Mouse (Mus musculus): ENCODE measurements around the gene Muc4. TPM values are rescaled to one million over a fixed set of nuclear protein-coding genes. Genes with fewer than 3 reads are reported as not detected.

The Muc4 gene
- total RNA-seq, 2 experiments from 2014 or later: not detected

- no peak for DNase-seq
Observed at GRCm38 (mm10) chr16:32807408-32808185, 71.9 kb downstream of the Muc4 start.

GRCm38 (mm10) chr16:32810321-32810720 is 74.6 kb downstream of the Muc4 start, which contains the start of gene Smbd1:
Gene Smbd1 (minus strand): TSS chr16:32810477.
- DNase-seq: no peak

- peak; percentile 69 to 79 for DNase-seq
Observed at GRCm38 (mm10) chr16:32812888-32813361, 77.2 kb downstream of the Muc4 start.

GRCm38 (mm10) chr16:32813362-32813761 is 77.7 kb downstream of the Muc4 start:
- DNase-seq: no peak

- no peak for DNase-seq
Observed at GRCm38 (mm10) chr16:32813771-32814170, 78.1 kb downstream of the Muc4 start.

- DNase-seq: peak in 1 of 2 experiments; percentile 4
Observed at GRCm38 (mm10) chr16:32814539-32814938, 78.9 kb downstream of the Muc4 start.

GRCm38 (mm10) chr16:32815160-32815605 is 79.5 kb downstream of the Muc4 start:
- DNase-seq: no peak

- no peak for DNase-seq
Observed at GRCm38 (mm10) chr16:32818036-32818435, 82.3 kb downstream of the Muc4 start.

GRCm38 (mm10) chr16:32818441-32818840 is 82.8 kb downstream of the Muc4 start:
- DNase-seq: no peak

GRCm38 (mm10) chr16:32821772-32822449 is 86.2 kb downstream of the Muc4 start:
- no peak for DNase-seq

- DNase-seq: no peak
Observed at GRCm38 (mm10) chr16:32822450-32822827, 86.8 kb downstream of the Muc4 start.

- no peak for DNase-seq
Observed at GRCm38 (mm10) chr16:32822881-32823280, 87.2 kb downstream of the Muc4 start.

GRCm38 (mm10) chr16:32823487-32823886 is 87.8 kb downstream of the Muc4 start:
- DNase-seq: no peak

- no peak for DNase-seq
Observed at GRCm38 (mm10) chr16:32824061-32824460, 88.4 kb downstream of the Muc4 start.

GRCm38 (mm10) chr16:32825380-32825779 is 89.7 kb downstream of the Muc4 start:
- no peak for DNase-seq

- no peak for DNase-seq
Observed at GRCm38 (mm10) chr16:32826521-32826920, 90.8 kb downstream of the Muc4 start.

GRCm38 (mm10) chr16:32829104-32829503 is 93.4 kb downstream of the Muc4 start:
- DNase-seq: no peak

- DNase-seq: no peak
Observed at GRCm38 (mm10) chr16:32831501-32831900, 95.8 kb downstream of the Muc4 start.

Other genes with a start within 250 kb of the Muc4 start
- gene Slc51a, start 248.0 kb upstream of the Muc4 start, total RNA-seq (2021): not detected
- not detected for gene Zdhhc19, start 239.6 kb upstream of the Muc4 start, total RNA-seq (2021)
- gene Tfrc, start 127.0 kb upstream of the Muc4 start, total RNA-seq (2021): 10 to 100 TPM; 55.9 to 62.1 TPM
- gene Tnk2, start 92.0 kb upstream of the Muc4 start, total RNA-seq (2021): 100 to 1,000 TPM; 189 to 197 TPM
- gene Muc20, start 61.5 kb downstream of the Muc4 start, total RNA-seq (2021): not detected
- not detected for gene Smbd1, start 74.6 kb downstream of the Muc4 start, total RNA-seq (2021)
- 100 to 1,000 TPM; 114 to 118 TPM for gene Fyttd1, start 141.6 kb downstream of the Muc4 start, total RNA-seq (2021)
- gene Rubcn, start 141.9 kb downstream of the Muc4 start, total RNA-seq (2021): 10 to 100 TPM; 61.4 to 62.4 TPM
- gene Lrch3, start 178.2 kb downstream of the Muc4 start, total RNA-seq (2021): 10 to 100 TPM; 43.8 to 47.4 TPM

All from layer of hippocampus, postnatal 36 days (tissue).